Mouse (Mus musculus) pancreas, adult 10 weeks (tissue): ENCODE measurements around the gene C2cd5. TPM values are rescaled to one million over a fixed set of nuclear protein-coding genes. Genes with fewer than 3 reads are reported as not detected.

Source experiments
- polyA plus RNA-seq: library from polyadenylated mRNA; stranded (reverse); fragments of 350-450 nt; fragmentation: Illumina TruSeq; extraction: RNeasy Lipid Tissue Mini Kit (QIAGEN cat#74804); gene quantifications from one replicate; pipeline ENCODE4 v1.2.3, GENCODE M21; 2015; ENCODE audit warnings: low read depth, low replicate concordance; ENCODE audit not compliant: insufficient read depth

The C2cd5 gene
- polyA plus RNA-seq = 6.6 TPM

GRCm38 (mm10) chr6:143099681-143100382 is at the start of gene C2cd5:
C2cd5 (minus strand) TSS chr6:143100141.

GRCm38 (mm10) chr6:142964076-142964530 is 135.8 kb downstream of the C2cd5 start, which contains the start of gene St8sia1:
St8sia1 (minus strand) TSS chr6:142964452.

Other genes with a start within 250 kb of the C2cd5 start
- gene St8sia1, start 135.7 kb downstream of the C2cd5 start, polyA plus RNA-seq = 1.1 TPM
- 13.5 TPM for gene Etnk1, start 67.1 kb upstream of the C2cd5 start, polyA plus RNA-seq